Mouse (Mus musculus) liver, postnatal 0 days (tissue): ENCODE results near the gene Cubn.

Source experiments
- CTCF ChIP-seq: sonication (generic); IDR thresholded peaks from 2 replicates; pipeline ENCODE4 v1.5.1; 2016; ENCODE audit warnings: antibody characterized with exemption, low read depth
- EP300 ChIP-seq: IDR thresholded peaks from 2 replicates; pipeline ENCODE4 v1.6.1; 2016; ENCODE audit warnings: antibody characterized with exemption, low read depth, mild to moderate bottlenecking

DNA sequence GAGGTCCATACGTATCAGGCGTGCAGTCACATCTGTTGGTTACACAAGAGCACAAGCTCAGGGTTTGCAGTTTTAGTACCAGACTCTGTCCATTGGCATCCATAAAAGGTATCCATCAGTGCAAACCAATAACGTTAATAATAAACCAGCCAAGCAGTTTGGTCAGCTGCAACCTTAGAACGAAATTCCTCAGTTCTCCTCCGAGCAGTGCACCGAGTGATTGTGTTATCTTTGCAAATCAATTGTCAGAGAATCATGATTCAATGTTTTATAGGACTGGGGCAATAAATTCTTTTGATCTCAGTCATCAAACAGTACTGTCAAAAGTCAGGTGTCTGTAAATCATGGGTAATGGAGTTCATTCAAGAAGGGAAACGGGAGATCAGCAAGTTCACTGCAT, 12.4 kb downstream of the Cubn start:
- TF ChIP-seq EP300 (no peak), CTCF (no peak)
